Mouse (Mus musculus) lung, postnatal 0 days (tissue): ENCODE data around the gene Tmem217. TPM values are rescaled to one million over a fixed set of nuclear protein-coding genes. Genes with fewer than 3 reads are reported as not detected.

ENCODE experiments used
- ATAC-seq: fragments of 200-750 bp; cut with Nextera tagmentation; 2 replicates; pipeline ENCODE4 v1.8.0; 2017; ENCODE audit warnings: moderate library complexity
- DNase-seq: peaks from one replicate; pipeline ENCODE4 v3.0.0-alpha.2; 2016; ENCODE audit warnings: low spot score
- H3K27ac ChIP-seq: fragments of 300-500 bp; sonication (generic); 2 replicates; pipeline ENCODE4 v1.5.1; 2014; ENCODE audit warnings: antibody characterized with exemption, mild to moderate bottlenecking, low read length, mixed read lengths
- H3K27me3 ChIP-seq: fragments of 300-500 bp; sonication (generic); replicated peaks from 2 replicates; pipeline ENCODE4 v1.6.1; 2014; ENCODE audit warnings: low read length, mixed read lengths; ENCODE audit not compliant: insufficient read depth
- H3K36me3 ChIP-seq: fragments of 300-500 bp; sonication (generic); 2 replicates; pipeline ENCODE4 v1.6.1; 2014; ENCODE audit warnings: low read length, mixed read lengths; ENCODE audit not compliant: insufficient read depth
- H3K4me1 ChIP-seq: fragments of 300-500 bp; sonication (generic); 2 replicates; pipeline ENCODE4 v1.6.1; 2014; ENCODE audit warnings: antibody characterized with exemption, low read depth, low read length, mixed read lengths; ENCODE audit not compliant: insufficient read depth
- H3K4me2 ChIP-seq: fragments of 300-500 bp; sonication (generic); replicated peaks from 2 replicates; pipeline ENCODE4 v1.6.1; 2014; ENCODE audit warnings: low read depth, mild to moderate bottlenecking, low read length, moderate library complexity, mixed read lengths
- H3K4me3 ChIP-seq: fragments of 300-500 bp; sonication (generic); 2 replicates; pipeline ENCODE4 v1.5.1; 2014; ENCODE audit warnings: low read depth, low read length
- H3K9ac ChIP-seq: fragments of 300-500 bp; sonication (generic); replicated peaks from 2 replicates; pipeline ENCODE4 v1.6.1; 2014; ENCODE audit warnings: low read depth, mild to moderate bottlenecking
- H3K9me3 ChIP-seq: fragments of 300-500 bp; sonication (generic); 2 replicates; pipeline ENCODE4 v1.6.1; 2016; ENCODE audit warnings: low read length, mixed read lengths
- CTCF ChIP-seq: IDR thresholded peaks from 2 replicates; pipeline ENCODE4 v1.5.1; 2016; ENCODE audit warnings: antibody characterized with exemption, mild to moderate bottlenecking
- EP300 ChIP-seq: IDR thresholded peaks from 2 replicates; pipeline ENCODE4 v1.6.1; 2016; ENCODE audit warnings: antibody characterized with exemption, mild to moderate bottlenecking, control low read depth
- WGBS: fragments of 180-500 bp; shearing (Covaris S2); extraction: QIAGEN DNeasy Blood & Tissue Kit; methylation state at CpG from one replicate; pipeline ENCODE4 v1.1.7; 2014; 5-methylcytosine and 5-hydroxymethylcytosine counted together
- polyA plus RNA-seq: library from polyadenylated mRNA; unstranded; fragments of >200 nt; fragmentation: Nextera tagmentation; extraction: Ambion mirVana; gene quantifications from 2 replicates; pipeline ENCODE4 v1.2.1, GENCODE M21; 2015

Gene Tmem217
- polyA plus RNA-seq, 1 experiment from 2014 or later = 0.31 TPM

- TF ChIP-seq EP300 (no peak), CTCF (peak; percentile 86)
- peak; percentile 83 for ATAC-seq
- H3K27me3 ChIP-seq = no peaks in the 10 kb centered on the region
- H3K4me3 ChIP-seq = no peak overlapping the region
- H3K4me1 ChIP-seq = no peaks in the 10 kb centered on the region
- DNase-seq = peak; percentile 91
- H3K9me3 ChIP-seq = no peaks in the 10 kb centered on the region
- no peak overlapping the region for H3K4me2 ChIP-seq
- no peak overlapping the region for H3K9ac ChIP-seq
- H3K27ac ChIP-seq = no peak overlapping the region
- 28% methylated on average over 13 of the region's 13 CpGs for WGBS
- H3K36me3 ChIP-seq = no peaks in the 10 kb centered on the region
These were observed 39.0 kb downstream of the Tmem217 start for GRCm38 (mm10) chr17:29513044-29513730.

GRCm38 (mm10) chr17:29510691-29511090 is 41.5 kb downstream of the Tmem217 start:
- no peaks in the 10 kb centered on the region for H3K9me3 ChIP-seq
- WGBS = 56% methylated on average over 8 of the region's 8 CpGs
- no peak overlapping the region for H3K27ac ChIP-seq
- no peaks in the 10 kb centered on the region for H3K36me3 ChIP-seq
- H3K27me3 ChIP-seq = no peaks in the 10 kb centered on the region
- peak; percentile 13; the same call in 1 of the 2 replicates for ATAC-seq
- H3K9ac ChIP-seq = no peak overlapping the region
- no peak overlapping the region for H3K4me2 ChIP-seq
- DNase-seq = peak; percentile 33
- TF ChIP-seq CTCF = no peak
- TF ChIP-seq EP300 = no peak
- no peaks in the 10 kb centered on the region for H3K4me1 ChIP-seq
- no peak overlapping the region for H3K4me3 ChIP-seq

- peak; percentile 23; the same call in 1 of the 2 replicates for ATAC-seq
- no peak overlapping the region for H3K9ac ChIP-seq
- H3K4me1 ChIP-seq = no peaks in the 10 kb centered on the region
- peak; percentile 56 for DNase-seq
- H3K4me2 ChIP-seq = no peak overlapping the region
- H3K36me3 ChIP-seq = no peaks in the 10 kb centered on the region
- H3K9me3 ChIP-seq = no peaks in the 10 kb centered on the region
- H3K4me3 ChIP-seq = no peak overlapping the region
- H3K27me3 ChIP-seq = no peaks in the 10 kb centered on the region
- 55% methylated on average over 12 of the region's 12 CpGs for WGBS
- H3K27ac ChIP-seq = no peak overlapping the region
- no peak for TF ChIP-seq EP300
- no peak for TF ChIP-seq CTCF
These were observed 43.1 kb downstream of the Tmem217 start for GRCm38 (mm10) chr17:29508927-29509608.

GRCm38 (mm10) chr17:29503700-29504099 is 48.5 kb downstream of the Tmem217 start:
- no peak overlapping the region for H3K9ac ChIP-seq
- TF ChIP-seq CTCF (peak; percentile 51), EP300 (no peak)
- H3K4me3 ChIP-seq = no peak overlapping the region
- H3K4me1 ChIP-seq = peaks cover 6% of the 10 kb centered on the region; the same call in 1 of the 2 replicates
- no peaks in the 10 kb centered on the region for H3K36me3 ChIP-seq
- WGBS = 81% methylated on average over 5 of the region's 5 CpGs
- no peak overlapping the region for H3K27ac ChIP-seq
- H3K9me3 ChIP-seq = no peaks in the 10 kb centered on the region
- ATAC-seq = no peak
- H3K4me2 ChIP-seq = no peak overlapping the region; the same call in 1 of the 2 replicates
- no peaks in the 10 kb centered on the region for H3K27me3 ChIP-seq
- DNase-seq = no peak

GRCm38 (mm10) chr17:29502669-29503665 is 49.2 kb downstream of the Tmem217 start:
- H3K4me2 ChIP-seq = peak overlapping the region; percentile 47
- H3K4me3 ChIP-seq = peak overlapping the region; percentile 15; the same call in 1 of the 2 replicates
- peaks cover 6% of the 10 kb centered on the region; the same call in 1 of the 2 replicates for H3K4me1 ChIP-seq
- TF ChIP-seq CTCF (no peak), EP300 (no peak)
- no peaks in the 10 kb centered on the region for H3K36me3 ChIP-seq
- H3K9me3 ChIP-seq = no peaks in the 10 kb centered on the region
- no peaks in the 10 kb centered on the region for H3K27me3 ChIP-seq
- ATAC-seq (no peak), DNase-seq (peak; percentile 27)
- H3K9ac ChIP-seq = no peak overlapping the region
- 10% methylated on average over 32 of the region's 32 CpGs for WGBS
- no peak overlapping the region for H3K27ac ChIP-seq
